Mouse (Mus musculus) stomach, postnatal 0 days (tissue): ENCODE measurements around the gene Rtf1.

Experiments used
- CTCF ChIP-seq: IDR thresholded peaks from 2 replicates; pipeline ENCODE4 v1.5.1; 2016; ENCODE audit warnings: antibody characterized with exemption, low read depth, mild to moderate bottlenecking, moderate library complexity
- EP300 ChIP-seq: optimal IDR thresholded peaks from 2 replicates; pipeline ENCODE3; 2016; ENCODE audit warnings: antibody characterized with exemption

GRCm38 (mm10) chr2:119692003-119692701 lies 17.3 kb downstream of the Rtf1 start:
- TF ChIP-seq CTCF (peak; percentile 59), EP300 (no peak)
